Mouse (Mus musculus): ENCODE results near the gene Lbhd2.

Gene Lbhd2

GRCm38 (mm10) chr12:111406622-111407021, at the start of gene Lbhd2:
Gene Lbhd2, plus strand, starts transcription at chr12:111406809.
- DNase-seq (ENCODE audit: low spot score in 2 of 2), result no peak

GRCm38 (mm10) chr12:111360671-111361070, 45.9 kb upstream of the Lbhd2 start:
- no peak for DNase-seq (ENCODE audit: low spot score in 2 of 2)

GRCm38 (mm10) chr12:111361319-111362098, 45.1 kb upstream of the Lbhd2 start:
- no peak for DNase-seq (ENCODE audit: low spot score in 2 of 2)

GRCm38 (mm10) chr12:111364234-111364633, 42.4 kb upstream of the Lbhd2 start:
- DNase-seq (ENCODE audit: low spot score in 2 of 2), result no peak

GRCm38 (mm10) chr12:111367065-111367464, 39.5 kb upstream of the Lbhd2 start:
- DNase-seq (ENCODE audit: low spot score in 2 of 2), result no peak

GRCm38 (mm10) chr12:111370249-111370648, 36.4 kb upstream of the Lbhd2 start:
- DNase-seq (ENCODE audit: low spot score in 2 of 2), result no peak

- DNase-seq (ENCODE audit: low spot score in 2 of 2), result no peak
These were observed 34.7 kb upstream of the Lbhd2 start for GRCm38 (mm10) chr12:111371905-111372304.

GRCm38 (mm10) chr12:111373411-111373810, 33.2 kb upstream of the Lbhd2 start:
- DNase-seq (ENCODE audit: low spot score in 2 of 2), result no peak

- DNase-seq (ENCODE audit: low spot score in 2 of 2), result no peak
These were observed 31.9 kb upstream of the Lbhd2 start for GRCm38 (mm10) chr12:111374727-111375126.

- no peak for DNase-seq (ENCODE audit: low spot score in 2 of 2)
These were observed 31.1 kb upstream of the Lbhd2 start for GRCm38 (mm10) chr12:111375559-111375958.

- no peak for DNase-seq (ENCODE audit: low spot score in 2 of 2)
These were observed 30.6 kb upstream of the Lbhd2 start for GRCm38 (mm10) chr12:111376053-111376452.

GRCm38 (mm10) chr12:111376826-111377331, 29.7 kb upstream of the Lbhd2 start:
- DNase-seq (ENCODE audit: low spot score in 2 of 2), result peak in 1 of 2 experiments; percentile 28

GRCm38 (mm10) chr12:111377376-111377973, 29.1 kb upstream of the Lbhd2 start, which contains the start of gene Cdc42bpb:
Gene Cdc42bpb, minus strand, starts transcription at chr12:111377718.
- peak; percentile 24 to 72 for DNase-seq (ENCODE audit: low spot score in 2 of 2)

- DNase-seq (ENCODE audit: low spot score in 2 of 2), result no peak
These were observed 28.6 kb upstream of the Lbhd2 start for GRCm38 (mm10) chr12:111377986-111378490.

GRCm38 (mm10) chr12:111378812-111379211, 27.8 kb upstream of the Lbhd2 start:
- no peak for DNase-seq (ENCODE audit: low spot score in 2 of 2)

GRCm38 (mm10) chr12:111385883-111386641, 20.5 kb upstream of the Lbhd2 start:
- no peak for DNase-seq (ENCODE audit: low spot score in 2 of 2)

GRCm38 (mm10) chr12:111386642-111387120, 19.9 kb upstream of the Lbhd2 start:
- DNase-seq (ENCODE audit: low spot score in 2 of 2), result no peak

- no peak for DNase-seq (ENCODE audit: low spot score in 2 of 2)
These were observed 19.5 kb upstream of the Lbhd2 start for GRCm38 (mm10) chr12:111387146-111387545.

GRCm38 (mm10) chr12:111394008-111394407, 12.6 kb upstream of the Lbhd2 start:
- DNase-seq (ENCODE audit: low spot score in 2 of 2), result no peak

GRCm38 (mm10) chr12:111396997-111397396, 9.6 kb upstream of the Lbhd2 start:
- DNase-seq (ENCODE audit: low spot score in 2 of 2), result no peak

GRCm38 (mm10) chr12:111401454-111402184, 5.0 kb upstream of the Lbhd2 start:
- peak; percentile 50 to 78 for DNase-seq (ENCODE audit: low spot score in 2 of 2)

All from spleen, postnatal 10 days (tissue).